Mouse (Mus musculus) cerebral cortex, adult 2 months (tissue): ENCODE results near the gene Tlk2.

ENCODE experiments used
- WGBS: fragments of 180-500 bp; shearing (Covaris S2); methylation state at CpG from one replicate; pipeline ENCODE4 v1.1.7; 2018; 5-methylcytosine and 5-hydroxymethylcytosine counted together

Tlk2 gene

DNA sequence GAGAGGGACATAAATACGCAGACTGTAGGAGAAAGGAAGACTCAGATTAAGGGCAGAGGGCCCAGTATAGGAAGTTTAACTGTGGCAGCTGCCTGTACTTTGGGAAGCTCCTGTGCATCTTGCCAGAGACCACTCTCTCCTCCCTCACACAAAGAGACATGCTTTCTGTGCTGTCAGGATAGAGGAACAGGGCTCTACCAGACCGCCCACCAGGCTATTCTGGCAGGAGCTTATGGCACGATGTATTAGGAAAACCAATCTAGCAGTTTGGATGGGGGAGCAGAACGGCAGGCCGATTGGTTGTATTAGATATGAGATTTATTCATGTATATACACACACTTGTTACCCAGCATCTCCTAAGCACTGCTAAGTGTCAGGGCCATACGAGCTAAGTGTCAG lies 139.2 kb downstream of the Tlk2 start:
- WGBS, result 63% methylated on average over 6 of the region's 6 CpGs

DNA sequence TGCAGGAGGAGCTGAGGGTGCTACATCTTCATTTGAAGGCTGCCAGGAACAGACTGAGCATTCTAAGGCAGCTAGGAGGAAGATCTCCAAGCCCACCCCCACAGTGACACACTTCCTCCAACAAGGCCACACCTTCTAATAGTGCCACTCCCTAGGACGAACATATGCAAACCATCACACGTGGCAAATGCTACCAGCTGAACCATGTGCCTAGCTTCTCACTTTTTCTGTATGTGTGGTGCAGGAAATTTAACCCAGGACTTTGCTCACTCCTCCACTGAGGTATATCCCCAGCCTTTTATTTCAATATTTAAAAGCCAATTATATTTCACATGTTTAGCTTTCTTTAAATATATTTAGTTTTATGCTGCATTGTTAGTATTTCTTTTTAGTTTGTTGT lies 142.5 kb downstream of the Tlk2 start:
- WGBS, result 49% methylated on average over 2 of the region's 2 CpGs

DNA sequence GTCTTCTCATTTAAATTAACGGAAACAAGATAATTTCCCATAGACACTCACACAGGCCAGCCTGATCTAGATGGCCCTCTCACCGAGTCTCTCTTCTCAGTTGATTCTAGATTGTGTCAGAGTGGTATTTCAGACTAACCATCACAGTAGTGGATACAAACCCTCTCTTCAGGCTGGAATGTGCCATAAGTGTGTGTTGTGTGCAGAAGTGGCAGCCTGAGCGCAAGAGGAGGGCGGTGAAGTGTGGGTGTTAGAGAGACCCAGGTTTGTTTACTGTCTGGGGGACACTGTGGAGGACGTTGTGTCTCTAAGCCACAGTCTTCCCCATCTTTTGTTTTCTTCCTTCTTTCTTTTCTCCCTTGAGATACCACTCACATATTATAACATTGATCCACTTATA lies 144.9 kb downstream of the Tlk2 start:
- WGBS, result 86% methylated on average over 5 of the region's 5 CpGs

DNA sequence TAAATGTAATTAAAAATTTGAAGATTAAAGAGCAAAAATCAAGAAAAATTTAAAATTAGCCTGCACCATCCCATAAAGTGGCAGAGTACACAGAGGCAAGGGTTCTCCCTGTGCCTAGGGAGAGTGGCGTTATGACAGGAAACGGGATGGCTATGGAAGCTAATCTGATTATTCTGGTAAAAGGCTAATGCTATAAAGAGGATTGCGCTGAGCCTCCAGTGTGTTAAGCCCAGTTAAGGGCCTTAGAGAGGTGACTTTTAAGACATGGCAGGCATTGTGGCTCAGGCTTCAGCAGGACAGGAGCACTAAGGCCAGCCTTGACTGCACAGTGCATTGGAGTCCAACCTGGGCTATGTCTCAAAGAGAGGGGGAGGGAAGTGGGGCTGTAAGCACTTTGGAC lies 148.5 kb downstream of the Tlk2 start:
- WGBS, result 98% methylated on average over 3 of the region's 3 CpGs

DNA sequence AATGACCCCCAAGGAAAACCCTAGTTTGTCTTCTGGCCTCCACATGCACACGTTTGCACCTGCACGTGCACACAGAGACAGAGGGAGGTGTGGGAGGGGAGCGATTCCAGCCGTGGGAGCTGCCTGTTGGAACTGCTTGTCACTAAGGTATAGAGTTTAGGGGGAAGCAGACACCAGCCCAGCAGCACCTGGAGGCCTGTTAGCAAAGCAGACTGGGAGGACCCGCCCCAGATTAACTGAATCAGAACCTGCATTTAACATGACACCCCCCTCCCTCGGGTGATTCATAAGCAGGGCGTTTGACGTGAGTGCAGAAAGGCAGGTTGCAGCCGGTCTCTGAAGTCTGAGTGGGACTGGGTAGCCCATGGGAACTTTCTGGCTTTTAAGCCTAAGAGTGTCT lies 151.4 kb downstream of the Tlk2 start:
- WGBS, result 57% methylated on average over 9 of the region's 9 CpGs

DNA sequence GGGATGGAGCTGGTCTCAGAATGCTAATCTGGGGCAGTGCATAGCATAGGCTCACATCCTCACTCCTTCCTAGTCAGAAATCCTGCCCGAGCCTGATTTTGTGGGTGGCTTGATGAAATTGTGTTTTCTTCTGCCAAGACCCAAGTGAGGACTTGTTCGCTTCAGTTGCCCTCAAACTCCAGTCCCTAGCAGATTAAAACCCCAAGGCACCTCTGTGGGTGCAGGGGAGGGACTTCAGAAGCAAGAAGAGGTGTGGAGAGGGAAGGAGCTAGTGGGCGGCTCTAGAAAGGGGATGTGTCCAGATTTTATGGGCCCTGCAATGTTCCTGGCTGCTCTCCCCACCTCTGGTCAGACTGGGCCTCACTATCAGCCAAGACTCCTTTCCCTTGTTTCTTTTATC lies 152.5 kb downstream of the Tlk2 start:
- WGBS, result 68% methylated on average over 3 of the region's 3 CpGs

DNA sequence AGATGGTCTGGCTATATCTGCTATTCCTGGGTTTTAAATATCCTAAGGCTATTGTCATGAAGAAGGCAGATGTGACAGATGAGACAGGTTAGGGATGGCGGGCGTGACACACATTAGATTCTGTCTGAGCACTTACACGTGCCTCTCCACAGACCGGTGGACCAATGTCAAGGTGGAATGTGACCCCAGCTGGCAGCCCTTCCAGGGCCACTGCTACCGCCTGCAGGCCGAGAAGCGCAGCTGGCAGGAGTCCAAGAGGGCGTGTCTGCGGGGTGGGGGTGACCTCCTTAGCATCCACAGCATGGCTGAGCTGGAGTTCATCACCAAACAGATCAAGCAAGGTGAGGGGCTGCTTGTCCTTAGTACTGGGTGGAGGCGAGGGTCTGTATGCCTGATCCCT lies 153.1 kb downstream of the Tlk2 start:
- 47% methylated on average over 10 of the region's 10 CpGs for WGBS

DNA sequence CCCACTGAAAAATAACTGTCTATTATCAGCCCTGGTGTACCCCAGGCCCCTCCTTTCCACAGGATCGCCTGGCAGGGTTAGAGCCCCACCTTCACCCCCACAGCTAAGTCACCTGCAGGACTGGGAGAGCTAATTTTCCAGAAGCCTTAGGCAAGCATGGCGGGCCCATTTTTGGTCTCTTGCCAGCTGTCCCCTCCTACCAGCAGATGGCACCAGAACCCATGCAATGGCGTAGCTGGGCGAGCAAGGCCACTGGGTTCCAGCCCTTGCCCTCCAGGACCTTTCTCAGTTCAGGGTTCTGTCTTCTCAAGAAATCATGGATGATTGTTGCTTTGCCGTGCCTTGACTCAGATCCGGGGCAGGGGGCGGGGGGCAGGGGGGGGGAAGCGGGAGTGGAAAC lies 153.9 kb downstream of the Tlk2 start:
- 62% methylated on average over 8 of the region's 8 CpGs for WGBS
